Mouse (Mus musculus) limb, embryonic 14.5 days (tissue): ENCODE data around the gene Tecr. TPM values are rescaled to one million over a fixed set of nuclear protein-coding genes. Genes with fewer than 3 reads are reported as not detected.

ENCODE experiments used
- ATAC-seq: fragments of 200-750 bp; cut with Nextera tagmentation; 2 replicates; pipeline ENCODE4 v1.8.0; 2017; ENCODE audit warnings: low read depth, moderate number of reproducible peaks, moderate TSS enrichment; ENCODE audit not compliant: low FRiP score
- DNase-seq: peaks from one replicate; pipeline ENCODE4 v3.0.0-alpha.2; 2015; ENCODE audit warnings: low spot score
- H3K27ac ChIP-seq: fragments of 300-500 bp; sonication (generic); replicated peaks from 2 replicates; pipeline ENCODE4 v1.5.1; 2014; ENCODE audit warnings: low read depth, mild to moderate bottlenecking, low read length, moderate library complexity, mixed read lengths
- H3K27me3 ChIP-seq: fragments of 300-500 bp; sonication (generic); 2 replicates; pipeline ENCODE4 v1.6.1; 2014; ENCODE audit warnings: low read length, mixed read lengths; ENCODE audit not compliant: control insufficient read depth, insufficient read depth
- H3K36me3 ChIP-seq: fragments of 300-500 bp; sonication (generic); 2 replicates; pipeline ENCODE4 v1.6.1; 2014; ENCODE audit warnings: mild to moderate bottlenecking, low read length, moderate library complexity, mixed read lengths; ENCODE audit not compliant: control insufficient read depth, insufficient read depth
- H3K4me1 ChIP-seq: fragments of 300-500 bp; sonication (generic); 2 replicates; pipeline ENCODE4 v1.6.1; 2014; ENCODE audit warnings: antibody characterized with exemption, low read length, mixed read lengths; ENCODE audit not compliant: control insufficient read depth, insufficient read depth
- H3K4me2 ChIP-seq: fragments of 300-500 bp; sonication (generic); replicated peaks from 2 replicates; pipeline ENCODE4 v1.6.1; 2014; ENCODE audit warnings: low read depth, mild to moderate bottlenecking, low read length, moderate library complexity; ENCODE audit not compliant: severe bottlenecking
- H3K4me3 ChIP-seq: fragments of 300-500 bp; sonication (generic); replicated peaks from 2 replicates; pipeline ENCODE4 v1.5.1; 2014; ENCODE audit warnings: low read length
- H3K9ac ChIP-seq: fragments of 300-500 bp; sonication (generic); 2 replicates; pipeline ENCODE4 v1.6.1; 2014; ENCODE audit warnings: mild to moderate bottlenecking, low read depth, low read length, moderate library complexity; ENCODE audit not compliant: severe bottlenecking
- H3K9me3 ChIP-seq: fragments of 300-500 bp; sonication (generic); 2 replicates; pipeline ENCODE4 v1.6.1; 2016; ENCODE audit warnings: low read length; ENCODE audit not compliant: control insufficient read depth
- POLR2A ChIP-seq: fragments of 200-500 bp; IDR thresholded peaks from 2 replicates; pipeline ENCODE4 v1.8.0; 2012; ENCODE audit warnings: inconsistent platforms, mild to moderate bottlenecking, moderate library complexity, borderline replicate concordance; ENCODE audit not compliant: insufficient read depth, insufficient read length; ENCODE audit errors: extremely low read depth
- WGBS: fragments of 180-500 bp; shearing (Covaris S2); extraction: QIAGEN DNeasy Blood & Tissue Kit; methylation state at CpG from one replicate; pipeline ENCODE4 v1.1.7; 2014; 5-methylcytosine and 5-hydroxymethylcytosine counted together
- polyA plus RNA-seq, 2 experiments: library from polyadenylated mRNA; depleted of rRNA in 1 of 2; stranded (reverse) in 1 of 2; unstranded in 1 of 2; fragments of >200 nt; fragmentation: Nextera tagmentation in 1 of 2; extraction: Ambion mirVana in 1 of 2; gene quantifications; 2 replicates each; pipeline versions ENCODE4 v1.2.1 to v1.2.3; 2012 to 2014

Tecr gene
- polyA plus RNA-seq, 2 experiments, result 589 to 595 TPM

- Histone ChIP-seq H3K27ac (no peak overlapping the region), H3K9ac (no peak overlapping the region), H3K9me3 (no peaks in the 10 kb centered on the region), H3K4me1 (peaks cover 12% of the 10 kb centered on the region), H3K27me3 (no peaks in the 10 kb centered on the region), H3K4me2 (no peak overlapping the region), H3K4me3 (no peak overlapping the region), H3K36me3 (peaks cover 49% of the 10 kb centered on the region)
- TF ChIP-seq POLR2A, result no peak
- 83% methylated on average over 15 of the region's 15 CpGs for WGBS
- no peak for DNase-seq
- no peak for ATAC-seq
These were observed 37.3 kb downstream of the Tecr start for GRCm38 (mm10) chr8:83570272-83571000.

- no peak for DNase-seq
- H3K4me2 ChIP-seq, result no peak overlapping the region
- H3K36me3 ChIP-seq, result peaks cover 48% of the 10 kb centered on the region
- H3K4me1 ChIP-seq, result peaks cover 9% of the 10 kb centered on the region
- H3K9ac ChIP-seq, result no peak overlapping the region
- H3K4me3 ChIP-seq, result no peak overlapping the region
- ATAC-seq, result no peak
- H3K27ac ChIP-seq, result no peak overlapping the region
- no peaks in the 10 kb centered on the region for H3K9me3 ChIP-seq
- WGBS, result 73% methylated on average over 4 of the region's 4 CpGs
- H3K27me3 ChIP-seq, result no peaks in the 10 kb centered on the region
- no peak for TF ChIP-seq POLR2A
These were observed 38.6 kb downstream of the Tecr start for GRCm38 (mm10) chr8:83569165-83569564.

GRCm38 (mm10) chr8:83568755-83569154 lies 39.0 kb downstream of the Tecr start:
- no peak for ATAC-seq
- 75% methylated on average over 5 of the region's 5 CpGs for whole genome bisulfite sequencing

DNA sequence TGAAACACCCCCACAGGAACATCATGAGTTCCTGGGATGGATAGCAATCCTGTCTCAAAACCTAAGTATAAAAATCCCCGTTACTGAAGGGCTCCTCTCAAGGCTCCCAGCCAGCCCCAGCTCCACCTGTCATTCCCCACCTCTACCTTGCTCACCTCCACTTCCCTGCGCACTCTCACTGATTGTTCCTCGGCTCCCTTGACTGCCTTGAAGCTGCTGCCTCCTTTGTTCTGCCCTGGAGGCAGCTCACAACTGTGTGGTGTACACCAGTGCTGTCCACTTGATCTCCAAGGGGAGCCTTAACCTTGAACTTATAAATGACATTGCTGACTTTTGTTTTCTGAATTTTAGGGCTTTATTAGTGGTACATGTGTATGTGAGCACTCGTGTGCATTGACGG lies 39.6 kb downstream of the Tecr start:
- WGBS, result 68% methylated on average over 5 of the region's 5 CpGs
- Histone ChIP-seq H3K4me2 (no peak overlapping the region; the same call in 1 of the 2 replicates), H3K27me3 (no peaks in the 10 kb centered on the region), H3K9ac (0 out of 2 replicates have a peak overlapping the region, but pooled peaks have one; percentile 12), H3K9me3 (no peaks in the 10 kb centered on the region), H3K4me3 (no peak overlapping the region), H3K27ac (no peak overlapping the region), H3K4me1 (peaks cover 9% of the 10 kb centered on the region), H3K36me3 (peaks cover 38% of the 10 kb centered on the region)
- no peak for ATAC-seq
- no peak for DNase-seq
- TF ChIP-seq POLR2A, result no peak

More at GRCm38 (mm10) chr8:83568755-83569154, 39.0 kb downstream of the Tecr start:
- Histone ChIP-seq H3K4me3 (no peak overlapping the region), H3K27me3 (no peaks in the 10 kb centered on the region), H3K9ac (no peak overlapping the region), H3K4me1 (peaks cover 9% of the 10 kb centered on the region), H3K36me3 (peaks cover 44% of the 10 kb centered on the region), H3K9me3 (no peaks in the 10 kb centered on the region), H3K4me2 (no peak overlapping the region), H3K27ac (no peak overlapping the region)
- no peak for TF ChIP-seq POLR2A
- DNase-seq, result no peak

- ATAC-seq, result no peak
- Histone ChIP-seq H3K4me2 (peak overlapping the region; percentile 86), H3K36me3 (peaks cover 33% of the 10 kb centered on the region), H3K4me1 (peaks cover 9% of the 10 kb centered on the region), H3K27ac (no peak overlapping the region), H3K9me3 (no peaks in the 10 kb centered on the region), H3K4me3 (peak overlapping the region; percentile 71), H3K9ac (peak overlapping the region; percentile 75), H3K27me3 (no peaks in the 10 kb centered on the region)
- 61% methylated on average over 3 of the region's 3 CpGs for WGBS
- TF ChIP-seq POLR2A, result no peak
- DNase-seq, result no peak
These were observed 40.1 kb downstream of the Tecr start for GRCm38 (mm10) chr8:83567668-83568067.
